Mouse (Mus musculus) right cerebral cortex, adult 2 months (tissue): Measurements from ENCODE around the gene Vmn2r13.
"Not testable (repeated sequence)": the region's sequence is repeated elsewhere in the genome, so short reads cannot be mapped to it uniquely, and the experiment has no call there.

Experiments used
- DNase-seq, 2 experiments: peaks; one replicate each; pipeline ENCODE4 v3.0.0; 2021 to 2022; ENCODE audit warnings: low spot score in 2 of 2

The Vmn2r13 gene

DNA sequence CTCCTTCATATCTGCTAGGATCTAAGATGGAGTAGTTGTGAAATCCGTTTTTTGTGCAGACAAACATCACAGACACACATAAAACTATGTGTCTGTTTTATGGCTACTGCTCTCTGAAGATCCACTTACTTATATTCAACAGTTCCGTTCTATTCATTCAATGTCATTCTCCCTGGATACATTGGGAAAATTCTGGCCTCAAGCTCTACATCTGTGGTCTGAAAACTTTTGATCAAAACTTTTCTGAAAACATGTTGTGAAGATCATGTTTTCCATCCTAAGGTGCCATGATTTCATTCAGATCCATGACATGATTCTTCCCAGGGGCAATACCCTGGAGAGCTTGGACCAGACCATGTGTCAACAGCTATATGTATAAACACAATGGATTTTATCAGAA lies at the start of gene Vmn2r13:
Gene Vmn2r13, minus strand, starts transcription at position 101 of the 400 bp plus-strand sequence.
- not testable (repeated sequence) for DNase-seq

DNA sequence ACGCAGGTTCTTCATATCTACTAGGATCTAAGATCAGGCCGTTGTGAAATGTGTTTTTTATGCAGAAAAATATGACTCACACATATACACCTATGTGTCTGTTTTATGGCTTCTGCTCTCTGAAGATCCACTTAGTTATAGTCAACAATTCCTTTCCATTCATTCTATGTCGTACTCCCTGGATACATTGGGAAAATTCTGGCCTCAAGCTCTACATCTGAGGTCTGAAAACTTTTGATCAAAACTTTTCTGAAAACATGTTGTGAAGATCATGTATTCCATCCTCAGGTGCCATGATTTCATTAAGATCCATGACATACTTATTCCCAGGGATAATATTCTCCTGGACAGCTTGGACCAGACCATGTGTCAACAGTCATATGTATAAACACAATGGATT lies 32.6 kb upstream of the Vmn2r13 start, which contains the start of gene Vmn2r14:
Gene Vmn2r14, minus strand, starts transcription at position 101 of the 400 bp plus-strand sequence.
- DNase-seq: no peak

DNA sequence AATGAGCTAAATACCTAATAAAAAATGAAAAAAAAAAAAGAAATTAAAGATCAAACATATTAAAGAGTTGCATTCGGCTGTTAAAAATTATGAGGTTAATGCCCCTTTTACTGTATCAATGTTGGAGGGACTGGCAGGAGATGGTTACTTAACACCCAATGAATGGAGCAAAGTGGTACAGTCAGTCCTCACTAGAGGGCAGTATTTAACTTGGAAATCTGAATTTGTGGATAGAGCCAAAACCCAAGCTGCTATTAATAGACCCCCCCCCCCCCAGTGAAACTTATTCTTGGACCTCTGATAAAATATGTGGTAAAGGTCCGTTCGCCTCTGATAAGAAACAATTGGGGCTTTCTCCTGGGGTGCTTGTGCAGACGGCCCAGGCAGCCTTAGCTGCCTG lies 25.1 kb downstream of the Vmn2r13 start:
- DNase-seq: not testable (repeated sequence)

DNA sequence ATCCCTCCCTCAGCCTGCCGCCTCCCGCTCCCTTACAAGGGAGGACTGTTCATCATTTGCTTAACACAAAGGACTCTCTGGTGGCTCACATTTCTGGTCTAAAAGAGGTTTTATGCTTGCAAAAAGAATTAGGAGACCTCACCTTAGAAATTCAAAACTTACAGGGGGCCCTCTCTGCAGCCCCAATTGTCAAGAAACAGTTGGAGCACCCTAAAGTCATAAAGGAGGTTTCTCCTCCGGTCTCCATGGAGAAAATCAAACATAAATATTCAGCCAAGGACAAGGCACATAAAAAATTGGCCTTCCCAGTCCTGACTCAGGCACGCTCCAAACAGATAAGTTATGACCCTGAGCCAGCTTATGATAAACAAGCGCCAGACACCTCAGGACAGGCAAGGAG lies 31.9 kb downstream of the Vmn2r13 start:
- no peak for DNase-seq

DNA sequence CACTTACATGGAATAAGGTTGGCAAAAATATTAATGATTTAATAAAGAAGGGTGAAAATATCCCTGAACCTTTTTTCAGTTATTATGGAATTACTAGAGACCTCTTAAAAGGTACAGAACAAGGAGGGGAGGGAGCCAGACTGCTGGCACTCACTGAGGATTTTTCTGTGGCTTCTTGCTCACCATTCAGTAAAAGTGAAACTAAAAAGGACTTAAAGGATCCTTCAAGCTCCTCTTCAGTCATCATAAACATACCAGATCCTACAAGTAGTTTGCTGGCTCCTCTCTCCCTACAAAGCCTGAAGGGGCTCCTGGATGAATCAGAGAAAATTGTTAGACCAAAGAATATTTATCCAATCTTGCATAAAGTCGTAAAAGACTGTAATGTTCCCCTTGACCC lies 32.4 kb downstream of the Vmn2r13 start:
- not testable (repeated sequence) for DNase-seq

DNA sequence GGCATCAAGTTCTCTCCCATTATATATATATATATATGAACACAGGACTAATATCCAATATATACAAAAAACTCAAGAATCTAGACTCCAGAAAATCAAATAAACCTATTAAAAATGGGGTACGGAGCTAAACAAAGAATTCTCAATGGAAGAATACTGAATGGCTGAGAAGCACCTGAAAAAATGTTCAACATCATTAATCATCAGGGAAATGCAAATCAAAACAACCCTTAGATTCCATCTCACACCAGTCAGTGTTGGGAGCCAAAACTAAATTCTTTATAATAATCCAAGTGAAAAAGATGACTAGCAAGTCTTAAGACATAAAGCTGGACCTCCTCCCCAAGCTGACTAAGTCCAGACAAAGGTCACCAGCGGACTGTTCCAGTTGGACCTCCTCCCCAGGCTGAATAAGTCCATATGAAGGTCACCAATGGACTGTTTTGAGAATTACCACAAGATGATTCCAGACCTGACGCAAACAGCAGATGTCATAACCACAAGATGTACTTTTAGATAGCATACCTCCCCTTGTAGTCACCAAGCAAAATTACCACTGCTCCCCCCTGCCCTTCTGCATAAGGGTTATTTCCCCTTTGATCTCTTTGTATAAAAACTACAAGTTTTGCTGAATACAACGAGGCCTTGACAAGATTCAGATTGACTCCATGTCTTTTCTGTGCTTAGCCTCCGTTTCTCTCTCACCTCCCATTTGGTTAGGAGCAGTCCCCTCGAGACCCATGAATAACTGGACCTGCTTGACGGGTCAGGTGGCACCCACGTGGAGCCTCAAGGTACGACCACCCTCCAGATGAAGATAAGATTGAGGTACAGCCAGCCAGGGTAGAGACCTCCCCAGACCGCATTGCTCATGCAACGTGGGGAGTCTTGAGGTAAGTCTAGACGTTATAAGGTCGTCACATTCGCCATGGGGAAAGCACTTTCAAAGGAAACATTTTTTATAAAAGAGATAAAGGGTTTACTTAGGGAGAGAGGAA lies 33.2 kb downstream of the Vmn2r13 start:
- DNase-seq: not testable (repeated sequence)

DNA sequence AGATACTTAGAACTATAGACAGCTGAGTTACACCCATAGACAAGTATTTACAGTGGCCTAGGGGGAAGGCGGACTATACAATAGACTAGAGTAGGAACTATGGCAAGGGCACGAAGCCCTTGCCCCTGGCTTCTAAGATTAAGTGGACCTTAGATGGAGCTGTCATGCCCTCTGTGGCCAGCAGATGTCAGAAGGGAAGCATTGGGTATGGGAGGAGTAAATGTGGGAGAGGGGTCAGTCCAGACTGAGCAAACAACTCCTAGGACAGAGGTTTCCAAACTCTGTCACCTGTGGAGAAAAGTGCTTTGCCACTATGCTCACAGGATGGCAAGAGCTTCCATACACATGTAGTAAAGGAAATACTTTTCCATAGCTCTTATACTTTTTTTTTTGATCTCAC lies 52.5 kb downstream of the Vmn2r13 start:
- DNase-seq: no peak

DNA sequence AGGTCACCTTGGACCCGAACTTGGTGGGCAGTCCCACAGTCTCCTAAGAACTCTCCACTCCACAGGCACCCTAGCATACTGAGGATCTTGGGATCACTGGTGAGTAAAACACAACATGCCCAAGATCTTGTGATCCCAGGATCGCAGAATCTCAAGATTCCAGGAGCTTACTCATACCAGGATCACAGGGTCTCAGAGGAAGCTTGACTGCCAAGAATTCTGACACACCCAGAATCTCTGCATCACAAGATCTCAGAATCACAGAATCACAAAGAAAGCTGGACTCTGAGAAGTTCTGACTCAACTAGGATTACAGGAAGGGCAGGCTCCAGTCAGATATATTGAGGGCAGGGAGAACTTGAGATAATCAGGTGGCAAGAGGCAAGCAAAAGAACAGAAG lies 55.3 kb downstream of the Vmn2r13 start:
- no peak for DNase-seq
